Mouse (Mus musculus) brain, embryonic 14.5 days (tissue): ENCODE measurements around the gene Apool. TPM values are rescaled to one million over a fixed set of nuclear protein-coding genes. Genes with fewer than 3 reads are reported as not detected.

ENCODE experiments used
- DNase-seq: peaks from one replicate; pipeline ENCODE4 v3.0.0-alpha.2; 2011; ENCODE audit warnings: low read depth
- CTCF ChIP-seq: fragments of 200-500 bp; IDR thresholded peaks from 2 replicates; pipeline ENCODE4 v1.5.1; 2012; ENCODE audit warnings: inconsistent platforms, mild to moderate bottlenecking, moderate library complexity, borderline replicate concordance; ENCODE audit not compliant: insufficient read depth, insufficient read length; ENCODE audit errors: extremely low read depth
- POLR2A ChIP-seq: fragments of 200-500 bp; IDR thresholded peaks from 2 replicates; pipeline ENCODE4 v1.6.1; 2012; ENCODE audit warnings: mild to moderate bottlenecking, inconsistent platforms, borderline replicate concordance; ENCODE audit not compliant: poor library complexity, insufficient read depth, insufficient read length, severe bottlenecking; ENCODE audit errors: extremely low read depth
- polyA plus RNA-seq: library from polyadenylated mRNA; depleted of rRNA; stranded (reverse); fragments of >200 nt; gene quantifications from 2 replicates; pipeline ENCODE4 v1.2.3, GENCODE M21; 2012; rRNA removed

Gene Apool
- 7.6 and 8.4 TPM in 2 replicates for polyA plus RNA-seq

DNA sequence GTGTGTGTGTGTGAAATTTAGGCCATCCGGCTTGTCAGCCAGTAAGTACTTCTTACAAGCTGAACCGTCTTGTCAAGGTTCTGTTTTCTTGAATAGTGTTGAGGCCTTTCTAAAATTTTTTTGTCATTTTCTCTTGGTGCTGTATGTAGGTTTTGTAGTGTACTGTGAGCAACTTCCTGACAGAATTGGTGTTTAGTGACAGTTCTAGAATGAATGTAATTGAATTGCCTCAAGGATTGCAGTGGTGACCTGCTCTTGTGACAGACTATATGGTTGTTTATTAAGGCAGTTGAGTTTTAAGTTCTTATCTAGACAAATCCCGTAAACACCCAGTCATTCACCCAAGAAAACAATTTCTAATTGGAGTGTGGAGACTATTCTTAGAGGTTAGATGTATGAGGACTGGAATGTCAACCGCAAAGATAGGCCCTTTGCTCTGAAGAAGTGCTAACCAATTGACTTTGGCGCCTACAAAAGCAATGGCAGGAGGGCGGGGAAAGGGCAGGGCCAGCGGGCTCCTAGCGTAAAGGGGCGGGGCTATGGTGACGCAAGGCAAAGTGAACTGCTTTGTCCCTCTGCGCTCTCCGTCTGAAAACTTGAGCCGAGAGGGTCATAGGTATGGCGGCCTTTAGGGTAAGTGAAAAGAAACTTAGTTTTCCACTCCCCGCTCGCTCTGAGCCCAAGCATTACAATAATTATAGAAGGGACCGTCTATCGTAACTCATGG lies at the start of gene Apool:
Gene Apool, plus strand, starts transcription at position 531 of the 727 bp plus-strand sequence.
- peak; percentile 91 for DNase-seq
- TF ChIP-seq CTCF, result no peak
- no peak for TF ChIP-seq POLR2A

DNA sequence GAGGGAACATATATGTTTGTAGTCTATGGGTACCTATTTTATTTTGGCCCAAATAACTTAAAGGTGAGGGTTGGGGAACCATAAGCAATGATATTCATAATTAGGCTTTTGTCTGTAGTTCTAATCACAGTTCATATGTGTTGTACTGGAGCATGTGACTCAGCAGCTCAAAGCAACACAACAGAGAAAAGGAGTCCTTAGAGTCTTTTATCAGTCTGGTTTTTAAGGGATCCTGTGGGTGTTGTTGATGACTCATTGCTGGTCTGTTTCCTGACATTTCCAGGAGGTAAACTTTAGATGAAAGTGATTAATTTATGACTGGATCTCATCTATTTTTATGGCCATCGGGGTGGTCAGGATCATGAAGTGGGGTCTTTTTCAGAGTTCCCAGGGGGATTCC lies 37.6 kb upstream of the Apool start:
- no peak for DNase-seq
- TF ChIP-seq POLR2A (no peak), CTCF (no peak)

DNA sequence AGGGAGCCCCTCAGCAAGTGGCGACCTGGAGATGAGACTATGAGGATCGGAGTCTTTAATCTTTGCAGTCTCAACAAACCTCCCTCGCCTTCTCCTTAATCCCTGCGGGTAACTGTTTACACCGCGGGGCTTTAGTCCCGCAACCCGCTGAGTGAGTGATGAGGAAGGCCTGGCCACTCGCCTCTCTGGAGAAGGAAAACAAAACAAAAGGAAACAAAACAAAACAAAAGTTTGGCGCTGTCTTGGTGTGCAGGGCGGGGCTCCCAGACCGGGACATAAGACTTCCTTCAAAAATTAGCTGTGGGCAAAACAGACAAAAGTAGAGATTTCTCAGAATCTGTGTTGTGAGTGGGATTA lies 375 bp downstream of the Apool start:
- no peak for DNase-seq
- TF ChIP-seq CTCF (no peak), POLR2A (no peak)

DNA sequence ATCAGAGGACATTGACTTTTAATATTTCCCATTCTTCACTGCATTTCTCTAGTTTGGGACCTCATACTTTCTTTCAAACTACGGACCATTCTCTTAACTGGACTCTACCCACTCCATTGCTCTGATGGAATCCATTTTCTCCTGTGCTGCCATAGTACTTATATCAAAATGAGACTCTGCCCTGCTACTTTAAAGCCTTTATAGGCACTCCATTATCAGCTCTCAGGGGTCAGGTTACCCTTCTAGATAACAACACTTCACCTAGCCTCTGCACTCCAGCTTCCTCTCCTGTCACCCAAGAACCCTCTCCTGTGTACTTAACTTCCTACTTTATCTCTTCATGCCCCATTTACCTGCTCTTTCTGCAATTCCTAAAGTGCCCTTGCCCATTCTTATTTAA lies 960 bp downstream of the Apool start:
- no peak for DNase-seq
- TF ChIP-seq CTCF, result no peak
- no peak for TF ChIP-seq POLR2A

DNA sequence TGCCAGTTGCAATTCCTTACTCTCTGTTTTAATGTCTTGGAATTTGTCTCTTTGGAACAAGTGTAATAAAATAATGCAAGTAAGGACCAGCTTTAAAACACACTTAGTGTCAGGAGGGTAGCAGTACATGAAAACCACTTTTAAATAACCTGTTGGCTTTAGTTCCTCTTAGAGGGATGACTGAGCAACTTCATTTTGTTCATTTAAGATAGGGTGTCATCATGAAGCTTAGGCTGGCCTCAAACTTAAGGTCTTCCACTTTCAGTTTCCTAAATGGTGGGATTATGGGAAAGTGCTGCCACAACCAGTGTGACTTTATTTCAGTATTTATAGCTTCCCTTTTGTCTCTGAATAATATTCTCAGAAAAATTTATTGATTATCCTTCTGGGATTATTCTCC lies 9.1 kb downstream of the Apool start:
- no peak for DNase-seq
- TF ChIP-seq POLR2A (no peak), CTCF (no peak)

DNA sequence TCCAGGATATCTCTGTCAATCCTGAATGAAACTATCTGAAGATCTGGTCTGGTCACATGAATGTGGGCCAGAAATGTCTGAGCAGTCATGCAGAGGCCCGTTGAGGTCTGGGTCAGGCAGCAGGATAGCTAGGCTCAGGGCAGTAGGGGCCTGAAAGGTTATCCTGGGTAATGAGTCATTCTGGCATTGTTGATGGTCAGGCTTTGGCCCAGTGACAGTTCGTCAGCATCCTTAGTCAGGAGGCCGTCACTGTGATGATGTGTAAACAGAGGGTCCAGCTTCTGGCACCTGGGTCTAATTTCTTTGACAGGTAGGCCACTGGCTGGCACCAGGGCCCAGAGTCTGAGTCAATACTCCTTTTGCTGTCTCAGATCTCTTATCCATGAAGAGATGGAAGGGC lies 28.4 kb downstream of the Apool start:
- no peak for DNase-seq
- TF ChIP-seq CTCF, result no peak
- TF ChIP-seq POLR2A, result no peak

DNA sequence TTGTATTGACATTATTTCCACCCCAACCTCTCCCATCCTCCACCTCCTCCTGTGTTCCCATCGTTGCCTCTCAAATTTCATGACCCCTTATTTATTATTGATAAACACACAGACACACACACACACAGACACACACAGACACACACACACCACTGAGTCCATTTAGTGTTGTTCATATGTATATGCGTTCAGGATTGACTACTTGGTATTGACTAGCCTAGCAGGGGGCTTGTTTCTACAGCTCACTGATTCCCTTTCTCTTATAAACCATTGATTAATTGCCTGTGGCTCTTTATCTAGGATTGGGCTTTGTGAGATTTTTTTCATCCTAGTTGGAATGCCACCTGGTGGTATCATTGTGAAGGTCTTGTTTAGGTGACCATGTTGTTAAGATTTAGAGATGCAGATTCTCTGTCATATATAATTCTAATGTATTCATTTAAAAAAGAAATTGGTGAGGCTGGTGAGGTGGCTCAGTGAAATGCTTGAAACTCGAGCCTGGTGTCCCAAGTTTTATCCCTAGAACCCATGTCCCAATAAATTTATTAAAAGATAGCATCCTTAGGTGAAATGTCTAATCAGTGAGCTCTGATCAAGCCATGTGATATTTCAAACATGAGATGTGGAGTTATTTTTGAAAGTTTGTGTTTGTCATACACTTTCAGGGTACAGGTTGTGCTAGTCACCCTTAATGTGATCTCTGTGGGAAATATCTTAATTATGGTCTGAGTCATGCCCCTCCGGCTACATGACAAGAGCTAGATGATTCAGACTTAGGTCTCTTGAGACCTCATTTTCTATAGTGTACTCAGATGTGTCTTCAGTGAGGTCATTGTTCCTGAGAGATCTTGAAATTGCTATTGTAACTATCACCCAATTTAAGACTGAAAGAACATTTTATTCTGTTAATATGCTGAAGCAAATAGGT lies 36.6 kb downstream of the Apool start:
- peak; percentile 40 for DNase-seq
- no peak for TF ChIP-seq POLR2A
- no peak for TF ChIP-seq CTCF

DNA sequence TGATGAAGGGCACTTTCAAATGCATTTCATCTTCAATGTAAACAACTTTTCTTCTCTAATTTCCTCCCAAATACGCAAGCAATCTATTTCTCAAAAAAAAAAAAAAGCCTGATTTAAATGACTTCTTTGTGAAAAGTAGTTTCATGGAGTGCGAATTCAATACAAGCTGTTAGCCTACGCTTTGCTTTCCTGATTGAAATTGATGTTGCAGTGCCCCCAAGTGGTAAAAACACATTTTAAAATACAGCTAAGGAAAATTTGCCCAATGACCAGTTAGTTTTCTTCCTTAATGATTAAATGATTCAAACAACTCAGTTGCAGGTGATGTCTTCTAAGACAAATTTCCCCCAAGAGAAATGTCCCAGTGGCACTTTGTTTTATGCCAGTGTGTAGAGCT lies 37.3 kb downstream of the Apool start:
- peak; percentile 72 for DNase-seq

DNA sequence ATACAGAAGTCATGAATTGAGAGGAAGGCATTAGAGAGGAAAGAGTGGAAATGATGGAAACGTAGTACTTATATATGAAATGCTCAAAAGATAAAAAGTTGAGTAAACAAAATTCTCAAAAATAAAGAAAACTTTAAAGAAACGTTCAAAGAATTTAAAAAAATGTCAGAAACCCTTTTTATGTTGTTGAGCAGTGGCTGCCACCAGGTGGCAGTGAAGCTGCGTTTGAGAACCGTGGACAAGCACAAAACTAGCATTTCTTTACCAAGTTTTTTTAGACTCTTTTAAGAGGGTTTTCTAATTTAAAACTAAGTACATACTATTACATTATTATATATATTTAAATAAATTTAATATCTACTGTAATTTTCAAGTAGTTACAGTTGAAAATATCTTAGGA lies 57.3 kb downstream of the Apool start:
- DNase-seq, result peak; percentile 15
- TF ChIP-seq POLR2A, result no peak
- peak; percentile 51; the same call in 1 of the 2 replicates for TF ChIP-seq CTCF

More for the DNA sequence above, 37.3 kb downstream of the Apool start:
- 0 out of 2 replicates have a peak, but pooled peaks have one; percentile 12 for TF ChIP-seq CTCF
- TF ChIP-seq POLR2A, result no peak

DNA sequence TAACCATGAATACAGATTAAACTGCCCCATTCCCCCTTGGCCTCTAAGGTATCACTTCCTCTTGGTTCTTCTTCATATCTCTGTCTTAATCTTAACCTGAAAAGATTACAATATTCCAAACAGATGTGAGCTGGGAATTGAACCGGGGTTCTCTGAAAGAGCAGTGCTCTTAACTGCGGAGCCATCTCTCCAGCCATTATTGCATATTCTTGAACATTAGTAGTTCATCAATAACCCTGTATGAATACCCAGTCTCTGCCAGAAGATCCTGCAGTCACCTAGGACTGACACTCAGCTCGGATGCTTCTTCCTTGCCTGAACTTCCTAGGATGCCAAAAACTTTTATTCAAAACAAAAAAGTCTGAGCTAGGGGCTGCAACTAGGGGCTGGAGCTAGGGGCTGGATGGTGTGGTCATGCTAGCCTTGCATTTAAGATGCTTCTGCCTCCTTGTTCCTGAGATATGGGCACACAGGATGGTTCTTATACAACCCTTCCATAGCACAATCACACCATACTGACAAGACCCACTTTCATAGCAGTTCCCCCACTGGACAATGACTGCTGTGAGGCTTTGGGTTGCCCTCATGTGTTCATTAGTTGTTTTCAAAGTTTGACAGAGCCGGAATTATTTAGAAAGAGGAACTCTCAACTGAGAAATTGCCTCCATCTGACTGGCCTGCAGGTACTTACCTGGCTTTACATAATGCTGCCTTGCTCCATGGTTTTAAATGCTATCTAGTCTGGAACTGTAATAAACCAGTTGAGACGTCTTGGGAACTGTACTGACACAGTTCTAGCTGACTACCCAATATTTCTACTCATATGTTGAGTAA lies 59.7 kb downstream of the Apool start:
- peak; percentile 33 for DNase-seq

DNA sequence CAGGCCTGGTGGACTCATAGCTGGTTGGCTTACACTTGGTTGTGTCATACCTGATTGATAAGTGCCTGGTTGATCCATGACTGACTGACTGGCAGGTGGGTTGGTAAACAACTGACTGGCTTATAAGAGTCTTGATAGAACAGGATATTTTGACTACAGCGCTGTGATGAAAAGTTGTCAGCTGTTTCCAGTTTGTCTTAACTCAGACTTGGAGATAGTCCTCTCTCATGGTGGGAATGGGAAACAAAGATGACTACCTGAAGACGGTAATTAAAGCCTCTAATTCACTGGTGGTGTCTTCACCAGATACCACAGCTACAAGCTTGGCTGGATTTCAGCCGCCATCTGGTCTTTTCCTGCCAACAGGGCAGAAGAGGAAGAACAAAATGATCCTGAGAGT lies 95.5 kb downstream of the Apool start, which contains the start of gene Satl1:
Gene Satl1, minus strand, starts transcription at position 101 of the 400 bp plus-strand sequence.
- TF ChIP-seq CTCF, result no peak
- TF ChIP-seq POLR2A, result no peak
- no peak for DNase-seq

DNA sequence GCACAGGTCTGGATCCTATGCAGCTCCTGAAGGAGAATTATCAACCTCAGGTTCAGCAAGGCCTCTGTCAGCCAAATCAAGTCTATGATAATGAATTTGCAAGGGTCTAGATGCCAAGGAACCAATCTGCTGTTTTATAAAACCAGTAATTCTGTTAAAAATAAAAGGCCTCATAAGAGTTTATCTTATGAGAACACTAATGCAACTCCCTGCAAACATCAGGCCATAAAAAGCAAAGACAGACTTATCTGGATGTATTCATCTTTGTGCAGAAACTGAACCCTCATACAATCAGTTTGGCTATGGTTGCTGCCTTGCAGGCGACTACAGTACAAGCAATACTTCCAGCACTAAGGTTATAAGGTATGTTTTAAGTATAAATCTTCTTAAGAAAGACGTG lies 101.2 kb downstream of the Apool start:
- no peak for DNase-seq
- TF ChIP-seq CTCF, result no peak

Other genes with a start within 250 kb of the Apool start
- gene 4933403O08Rik, start 72.3 kb upstream of the Apool start, polyA plus RNA-seq, result 0.06 and 0.29 TPM in 2 replicates
- gene Satl1, start 95.4 kb downstream of the Apool start, polyA plus RNA-seq, result not detected in 2 replicates
- not detected in 2 replicates for gene 2010106E10Rik, start 183.9 kb downstream of the Apool start, polyA plus RNA-seq